Mouse (Mus musculus): ENCODE results near the gene Sbno1.

Sbno1 gene

DNA sequence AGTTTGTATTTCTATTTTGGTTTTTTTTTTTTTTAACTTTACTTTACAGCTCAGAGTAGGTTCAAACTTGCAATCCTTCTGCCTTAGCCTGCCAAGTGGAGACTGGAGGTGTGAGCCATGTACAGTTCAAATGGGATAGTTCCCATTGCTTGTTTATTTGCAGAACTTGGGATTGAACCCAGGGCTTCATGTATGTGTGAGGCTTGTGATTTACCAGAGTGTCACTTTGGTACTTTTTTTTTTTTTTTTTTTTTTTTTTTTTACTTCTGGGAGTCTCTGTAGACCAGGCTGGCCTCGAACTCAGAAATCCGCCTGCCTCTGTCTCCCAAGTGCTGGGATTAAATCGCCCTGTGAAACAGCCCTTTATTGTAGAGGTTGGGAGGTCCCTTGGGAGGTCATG lies 18.4 kb upstream of the Sbno1 start:
- no peak for DNase-seq (ENCODE audit: low spot score)

- no peak for DNase-seq (ENCODE audit: low spot score)
Measured at GRCm38 (mm10) chr5:124442628-124443027, 16.8 kb upstream of the Sbno1 start.

- no peak for DNase-seq (ENCODE audit: low spot score)
Measured at GRCm38 (mm10) chr5:124440094-124440701, 14.4 kb upstream of the Sbno1 start.

DNA sequence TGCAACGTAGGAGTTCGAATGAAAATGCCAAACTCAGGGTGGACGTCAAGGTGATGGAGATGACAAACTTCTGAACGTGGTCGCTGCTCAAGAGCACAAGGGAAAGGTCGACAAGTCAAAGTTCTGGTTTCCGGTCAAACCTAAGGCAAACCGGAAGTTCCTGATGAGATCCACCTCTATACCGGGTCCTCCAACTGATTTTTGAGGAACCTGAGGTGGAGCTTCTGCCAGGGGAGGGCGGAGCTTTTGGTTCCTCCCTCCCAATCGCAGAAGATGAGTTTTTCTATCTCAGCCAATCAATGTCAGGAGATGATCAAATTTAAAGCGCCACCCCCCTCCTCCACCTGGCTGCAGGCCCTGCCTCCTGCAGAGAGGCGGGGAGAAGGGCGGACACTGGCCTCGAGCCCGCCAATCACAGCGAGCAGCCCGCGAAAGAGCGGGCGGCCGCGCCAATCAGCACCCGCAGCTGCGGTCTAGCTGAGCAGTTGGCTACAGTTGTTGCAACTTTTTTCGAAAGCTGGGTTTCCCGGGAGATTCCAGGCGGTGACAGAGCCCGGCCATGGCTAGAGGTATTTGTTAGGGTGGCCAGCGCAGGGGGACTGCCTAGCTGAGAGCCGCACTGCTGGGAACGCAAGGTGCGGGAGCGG lies 13.8 kb upstream of the Sbno1 start, which contains the start of gene Kmt5a:
TSS of gene Kmt5a (plus strand) at position 484 of the 647 bp plus-strand sequence.
- peak; percentile 83 for DNase-seq (ENCODE audit: low spot score)

- DNase-seq (ENCODE audit: low spot score): no peak
Measured at GRCm38 (mm10) chr5:124438746-124439145, 12.9 kb upstream of the Sbno1 start.

DNA sequence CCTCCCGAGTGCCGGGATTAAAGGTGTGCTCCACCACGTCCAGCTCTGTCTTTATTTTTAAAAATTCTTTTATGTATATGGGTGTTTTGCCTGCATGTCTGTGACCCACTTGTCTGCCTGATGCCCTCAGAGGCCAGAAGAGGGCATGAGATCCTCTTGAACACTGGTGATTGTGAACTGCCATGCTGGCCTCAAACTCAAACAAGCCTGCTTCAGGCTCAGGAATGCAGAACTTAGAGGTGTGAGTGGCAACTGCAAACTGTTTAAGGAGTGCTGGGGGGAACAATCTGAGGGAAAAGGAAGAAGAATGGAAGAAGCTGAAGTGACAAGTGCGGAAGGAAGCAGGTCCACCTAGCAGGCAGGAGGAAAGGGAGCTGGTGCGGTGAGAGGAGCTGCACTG lies 12.4 kb upstream of the Sbno1 start:
- no peak for DNase-seq (ENCODE audit: low spot score)

- no peak for DNase-seq (ENCODE audit: low spot score)
Measured at GRCm38 (mm10) chr5:124433048-124433447, 7.2 kb upstream of the Sbno1 start.

- peak; percentile 18 for DNase-seq (ENCODE audit: low spot score)
Measured at GRCm38 (mm10) chr5:124432398-124433012, 6.7 kb upstream of the Sbno1 start.

DNA sequence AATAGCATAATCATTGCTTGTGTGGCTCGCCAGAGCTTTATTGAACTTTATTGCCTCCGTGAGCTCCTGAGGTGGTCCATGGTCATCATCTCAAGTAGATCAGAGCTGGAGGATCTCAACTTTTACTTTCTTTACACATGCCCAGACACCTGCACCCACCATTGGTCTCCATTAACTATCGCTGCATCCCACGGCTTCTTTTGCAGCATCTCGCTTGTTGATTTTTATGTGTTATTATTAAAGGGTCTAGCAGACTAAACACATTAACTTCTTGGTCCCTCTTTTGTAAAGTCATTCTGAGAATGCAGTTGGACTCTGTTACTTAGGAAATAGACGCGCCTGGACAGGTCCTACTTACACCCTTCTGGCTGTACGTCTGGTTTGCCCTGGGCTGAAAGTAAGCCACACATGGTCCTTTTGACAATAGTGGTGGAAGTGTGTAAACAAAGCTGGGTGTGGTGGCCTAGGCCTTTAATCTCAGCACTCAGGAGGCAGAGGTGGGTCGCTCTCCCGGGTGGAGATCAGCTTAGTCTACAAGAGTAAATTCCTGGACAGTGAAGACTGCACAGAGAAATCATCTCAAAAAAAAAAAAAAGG lies 772 bp upstream of the Sbno1 start:
- DNase-seq (ENCODE audit: low spot score): no peak

DNA sequence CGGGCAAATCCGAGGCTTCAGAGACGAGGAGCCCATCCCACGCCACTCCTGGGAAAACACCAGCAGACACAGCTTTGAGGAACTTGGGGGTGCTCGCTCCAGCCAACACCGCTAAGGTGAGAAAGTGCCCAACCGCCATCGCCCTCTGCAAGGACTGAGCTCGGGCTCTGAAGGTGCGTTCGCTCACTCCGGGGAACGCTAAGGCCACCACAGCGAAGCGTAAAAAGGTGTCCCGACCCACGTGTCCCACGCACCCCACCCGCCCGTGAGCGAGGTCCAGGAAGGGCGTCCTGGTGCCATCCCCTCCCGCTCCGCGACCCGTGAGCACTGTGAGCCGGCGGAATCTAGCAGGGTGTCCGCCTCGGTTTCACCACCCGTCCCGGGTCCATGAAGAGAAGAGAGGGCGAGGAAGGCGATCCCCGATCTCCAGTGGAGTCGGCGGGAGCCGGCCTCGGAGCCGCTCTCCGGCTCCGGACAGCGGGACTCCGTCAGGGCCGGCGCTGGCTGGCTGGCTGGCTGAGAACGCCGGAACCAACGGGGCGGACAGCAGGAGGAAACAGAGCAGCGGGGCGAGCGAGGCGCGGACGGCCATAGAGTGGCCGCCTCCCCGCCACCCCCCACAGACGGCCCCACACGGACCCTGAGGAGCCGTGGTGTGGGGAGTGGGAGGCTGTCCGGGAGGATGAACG lies 934 bp downstream of the Sbno1 start:
- DNase-seq (ENCODE audit: low spot score): peak; percentile 45

DNA sequence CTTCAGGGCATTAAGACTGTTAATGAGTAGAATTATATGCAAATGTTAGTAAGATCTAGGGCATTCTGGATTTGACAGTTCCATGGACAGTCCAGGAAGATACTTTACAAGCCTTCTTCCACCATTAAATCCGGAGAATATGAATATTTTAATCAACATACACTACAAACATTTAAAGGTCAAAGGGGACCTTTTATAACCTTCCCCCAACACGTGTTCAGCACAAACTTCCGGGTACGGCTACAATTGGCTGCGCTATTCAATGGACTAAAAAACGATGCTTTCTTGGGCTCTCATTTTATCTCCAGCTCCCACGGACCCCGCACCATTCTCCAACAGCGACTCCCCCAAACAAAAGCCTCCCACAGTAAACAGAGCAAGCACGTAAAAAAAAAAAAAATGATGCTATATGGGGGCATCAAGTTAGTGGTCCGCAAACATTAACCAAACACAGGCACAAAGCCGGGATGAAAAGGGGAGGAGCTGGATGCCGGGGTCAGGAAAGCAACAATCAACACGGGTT lies 1.5 kb downstream of the Sbno1 start:
- DNase-seq (ENCODE audit: low spot score): no peak

DNA sequence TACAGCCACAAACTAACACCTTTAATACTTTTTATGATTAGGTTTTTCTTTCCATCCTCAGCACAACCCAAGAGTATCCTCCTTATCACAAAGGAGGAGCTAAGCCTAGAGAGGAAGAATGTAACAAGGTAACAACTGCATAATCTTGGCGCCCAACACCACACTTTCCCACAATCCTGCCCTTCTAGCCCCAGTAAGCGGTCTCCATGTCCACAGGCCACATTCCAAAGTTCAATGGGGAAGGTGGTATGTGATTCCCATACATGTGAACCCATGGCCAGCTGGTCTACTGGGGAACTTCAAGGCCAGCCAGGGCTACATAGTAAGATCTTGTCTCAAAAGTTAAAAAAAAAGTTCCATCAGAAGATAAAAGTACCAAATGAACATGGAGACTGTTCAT lies 4.0 kb downstream of the Sbno1 start:
- DNase-seq (ENCODE audit: low spot score): no peak

DNA sequence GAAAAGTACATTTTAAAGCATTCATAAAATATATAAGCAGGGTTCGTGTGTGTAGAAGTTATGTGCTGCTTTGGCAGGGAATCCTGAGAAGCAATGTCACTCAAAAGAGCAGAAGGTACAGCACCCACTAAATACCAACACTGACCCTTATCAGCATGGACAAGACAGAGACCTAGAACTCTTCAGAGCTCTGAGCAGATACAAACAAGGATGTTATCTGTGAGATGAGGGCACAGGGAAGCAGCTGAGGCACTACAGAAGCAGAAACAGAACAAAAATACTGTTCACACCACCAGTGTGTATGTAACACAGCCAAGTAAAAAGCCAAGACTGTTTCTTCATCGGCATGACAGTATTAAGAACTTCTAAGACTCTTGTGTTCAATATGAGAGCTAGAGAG lies 6.9 kb downstream of the Sbno1 start:
- no peak for DNase-seq (ENCODE audit: low spot score)

DNA sequence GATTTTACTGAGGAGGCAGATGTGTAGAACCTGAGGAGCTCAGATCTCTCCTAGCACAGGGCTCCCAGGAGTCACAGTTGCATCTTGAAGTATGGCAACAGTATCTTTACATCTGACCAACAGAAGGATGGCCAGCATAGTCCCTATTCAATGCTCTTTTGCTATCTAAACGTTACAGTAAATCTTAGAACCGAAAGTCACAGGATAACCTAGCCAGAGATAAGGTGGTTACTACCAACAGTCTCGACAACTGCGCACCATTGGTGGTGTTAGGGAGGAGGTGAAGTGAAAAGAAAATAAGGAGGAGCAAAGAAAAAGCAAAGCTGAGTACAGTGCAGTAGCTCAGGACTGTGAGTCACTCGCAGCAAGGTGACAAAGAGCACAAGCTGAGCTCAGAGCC lies 13.6 kb downstream of the Sbno1 start:
- no peak for DNase-seq (ENCODE audit: low spot score)

DNA sequence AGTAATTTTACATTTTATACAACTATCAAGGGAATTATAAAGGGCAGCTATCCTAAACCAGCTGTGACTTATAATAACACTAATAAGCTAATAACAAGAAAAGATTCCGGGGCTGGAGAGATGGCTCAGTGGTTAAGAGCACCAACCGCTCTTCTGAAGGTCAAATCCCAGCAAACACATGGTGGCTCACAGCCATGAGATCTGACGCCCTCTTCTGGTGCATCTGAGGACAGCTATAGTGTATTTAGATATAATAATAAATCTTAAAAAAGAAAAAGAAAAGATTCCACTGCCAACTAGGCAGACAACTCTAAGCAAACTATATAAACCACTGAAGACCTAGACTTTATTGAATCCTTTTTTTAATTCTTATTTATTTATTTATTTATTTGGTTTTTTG lies 15.0 kb downstream of the Sbno1 start:
- no peak for DNase-seq (ENCODE audit: low spot score)

DNA sequence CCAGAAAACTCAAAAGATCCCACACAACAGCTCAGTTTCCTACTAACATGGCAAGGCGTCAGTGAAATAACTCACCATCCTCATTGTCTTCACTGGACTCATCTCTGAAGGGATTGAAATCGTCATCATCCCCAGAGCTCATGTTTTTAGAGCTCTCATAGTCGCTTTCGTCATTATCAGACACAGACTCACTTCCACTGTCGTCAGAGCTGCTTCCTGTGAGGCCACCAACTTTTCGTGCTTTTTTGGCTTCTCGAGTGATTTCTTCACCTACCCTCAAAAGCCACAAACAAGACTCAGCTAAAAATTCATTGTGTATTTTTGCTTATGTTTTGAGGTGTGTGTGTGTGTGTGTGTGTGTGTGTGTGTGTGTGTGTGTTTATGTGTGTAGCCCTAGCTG lies 32.1 kb downstream of the Sbno1 start:
- no peak for DNase-seq (ENCODE audit: low spot score)

GRCm38 (mm10) chr5:124392412-124392811 lies 33.4 kb downstream of the Sbno1 start:
- DNase-seq (ENCODE audit: low spot score): no peak

- no peak for DNase-seq (ENCODE audit: low spot score)
Measured at GRCm38 (mm10) chr5:124387932-124388331, 37.9 kb downstream of the Sbno1 start.

GRCm38 (mm10) chr5:124380121-124380520 lies 45.7 kb downstream of the Sbno1 start:
- DNase-seq (ENCODE audit: low spot score): no peak

GRCm38 (mm10) chr5:124377149-124377548 lies 48.7 kb downstream of the Sbno1 start:
- no peak for DNase-seq (ENCODE audit: low spot score)

GRCm38 (mm10) chr5:124376401-124376800 lies 49.4 kb downstream of the Sbno1 start:
- DNase-seq (ENCODE audit: low spot score): no peak

GRCm38 (mm10) chr5:124374298-124374697 lies 51.5 kb downstream of the Sbno1 start:
- DNase-seq (ENCODE audit: low spot score): no peak
